Mouse (Mus musculus) ES-E14 (cell line): ENCODE results near the gene Cox5b.

ENCODE experiments used
- CHD2 ChIP-seq: IDR thresholded peaks from 2 replicates; pipeline ENCODE4 v1.6.1; 2014; ENCODE audit warnings: mild to moderate bottlenecking, low read depth, low read length, inconsistent platforms
- HCFC1 ChIP-seq: IDR thresholded peaks from 2 replicates; pipeline ENCODE4 v1.6.1; 2012; ENCODE audit warnings: low read length, inconsistent platforms, borderline replicate concordance; ENCODE audit not compliant: insufficient read depth
- MAFK ChIP-seq: IDR thresholded peaks from 2 replicates; pipeline ENCODE4 v1.6.1; 2014; ENCODE audit warnings: mild to moderate bottlenecking, low read depth, low read length, inconsistent platforms; ENCODE audit not compliant: insufficient read depth
- ZC3H11A ChIP-seq: IDR thresholded peaks from 2 replicates; pipeline ENCODE4 v1.6.1; 2012; ENCODE audit warnings: low read depth, mild to moderate bottlenecking, inconsistent platforms, low read length, borderline replicate concordance
- ZNF384 ChIP-seq: IDR thresholded peaks from 2 replicates; pipeline ENCODE4 v1.6.1; 2012; ENCODE audit warnings: low read depth, low read length, inconsistent platforms

GRCm38 (mm10) chr1:36709055-36709853, 18.0 kb downstream of the Cox5b start:
- no peak for TF ChIP-seq ZNF384
- no peak for TF ChIP-seq MAFK
- TF ChIP-seq HCFC1: no peak; the same call in 1 of the 2 replicates
- TF ChIP-seq ZC3H11A: no peak
- TF ChIP-seq CHD2: no peak
